Mouse (Mus musculus) pancreas, adult 10 weeks (tissue): ENCODE data around the gene Scn1b. TPM values are rescaled to one million over a fixed set of nuclear protein-coding genes. Genes with fewer than 3 reads are reported as not detected.

ENCODE experiments used
- polyA plus RNA-seq: library from polyadenylated mRNA; stranded (reverse); fragments of 350-450 nt; fragmentation: Illumina TruSeq; extraction: RNeasy Lipid Tissue Mini Kit (QIAGEN cat#74804); gene quantifications from one replicate; pipeline ENCODE4 v1.2.3, GENCODE M21; 2015; ENCODE audit warnings: low read depth, low replicate concordance; ENCODE audit not compliant: insufficient read depth

Scn1b gene
- polyA plus RNA-seq: 5.7 TPM

GRCm38 (mm10) chr7:31126851-31127724 lies at the start of gene Scn1b:
Gene Scn1b (minus strand): TSS chr7:31127003.

GRCm38 (mm10) chr7:31155296-31156033 lies 28.7 kb upstream of the Scn1b start, which contains the start of gene Gramd1a:
Gene Gramd1a (minus strand): TSS chr7:31155896.

GRCm38 (mm10) chr7:31115182-31115581 lies 11.6 kb downstream of the Scn1b start, which contains the start of gene Hpn:
Gene Hpn (minus strand): TSS chr7:31115290.

GRCm38 (mm10) chr7:31076492-31076891 lies 50.3 kb downstream of the Scn1b start, which contains the start of gene Fxyd3:
Gene Fxyd3 (minus strand): TSS chr7:31076704.

Other genes starting within 250 kb of the Scn1b start
- gene Cd22, start 246.7 kb downstream of the Scn1b start, polyA plus RNA-seq: 0.94 TPM
- not detected for gene Mag, start 212.1 kb downstream of the Scn1b start, polyA plus RNA-seq
- 330 TPM for gene Hamp2, start 202.3 kb downstream of the Scn1b start, polyA plus RNA-seq
- not detected for gene Hamp, start 183.0 kb downstream of the Scn1b start, polyA plus RNA-seq
- 32.1 TPM for gene Usf2, start 170.2 kb downstream of the Scn1b start, polyA plus RNA-seq
- gene Lsr, start 153.5 kb downstream of the Scn1b start, polyA plus RNA-seq: 15.2 TPM
- 3.6 TPM for gene Fam187b, start 153.2 kb downstream of the Scn1b start, polyA plus RNA-seq
- gene Fxyd5, start 84.5 kb downstream of the Scn1b start, polyA plus RNA-seq: 33.2 TPM
- gene Fxyd7, start 75.5 kb downstream of the Scn1b start, polyA plus RNA-seq: 1.9 TPM
- 128 TPM for gene Fxyd1, start 69.8 kb downstream of the Scn1b start, polyA plus RNA-seq
- 2.7 TPM for gene Lgi4, start 67.7 kb downstream of the Scn1b start, polyA plus RNA-seq
- 60.2 TPM for gene Fxyd3, start 50.3 kb downstream of the Scn1b start, polyA plus RNA-seq
- 44.6 TPM for gene Hpn, start 11.7 kb downstream of the Scn1b start, polyA plus RNA-seq
- 85.3 TPM for gene Gramd1a, start 28.9 kb upstream of the Scn1b start, polyA plus RNA-seq
- not detected for gene Scgb2b2, start 163.5 kb upstream of the Scn1b start, polyA plus RNA-seq
- gene Scgb1b2, start 164.8 kb upstream of the Scn1b start, polyA plus RNA-seq: not detected
- gene Scgb2b3, start 235.1 kb upstream of the Scn1b start, polyA plus RNA-seq: not detected
- gene Scgb1b3, start 248.6 kb upstream of the Scn1b start, polyA plus RNA-seq: not detected